Mouse (Mus musculus) monocyte, adult 59 days (primary cell): Measurements from ENCODE around the gene Odf4. TPM values are rescaled to one million over a fixed set of nuclear protein-coding genes. Genes with fewer than 3 reads are reported as not detected.

Source experiments
- total RNA-seq, 2 experiments: library from RNA; stranded (reverse); gene quantifications; one replicate each; pipeline ENCODE4 v1.2.4; 2023

Gene Odf4
- not detected for total RNA-seq

DNA sequence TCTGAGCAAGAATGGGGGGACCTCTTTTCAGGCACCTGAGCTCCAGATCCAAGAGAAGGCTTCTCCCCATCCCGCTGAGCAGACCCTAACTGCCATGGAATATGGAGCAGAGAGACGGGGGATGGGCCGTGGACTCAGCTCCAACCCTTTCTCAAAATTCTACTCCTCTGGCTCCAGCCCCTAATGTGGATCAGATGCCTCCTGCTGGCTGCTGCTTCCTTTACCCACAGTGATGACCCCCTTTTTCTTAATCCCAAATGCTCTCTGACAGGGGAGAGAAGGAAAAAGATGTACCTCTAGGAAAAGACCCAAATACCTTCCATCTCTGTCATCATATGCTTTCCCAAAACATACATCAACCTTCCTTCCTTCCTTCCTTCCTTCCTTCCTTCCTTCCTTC is at the start of gene Odf4:
Gene Odf4, minus strand, starts transcription at position 101 of the 400 bp plus-strand sequence.

GRCm38 (mm10) chr11:68975085-68975484 is 48.2 kb upstream of the Odf4 start, which contains the start of gene Rangrf:
Gene Rangrf, minus strand, starts transcription at chr11:68975185.

GRCm38 (mm10) chr11:68967337-68968282 is 40.7 kb upstream of the Odf4 start, which contains the start of gene Slc25a35:
Gene Slc25a35, plus strand, starts transcription at chr11:68968131.

GRCm38 (mm10) chr11:68957308-68957707 is 30.4 kb upstream of the Odf4 start, which contains the start of gene Arhgef15:
Gene Arhgef15, minus strand, starts transcription at chr11:68957480.

GRCm38 (mm10) chr11:68901351-68902046 is 25.4 kb downstream of the Odf4 start, which contains the start of gene Rpl26:
Gene Rpl26, plus strand, starts transcription at chr11:68901583.

DNA sequence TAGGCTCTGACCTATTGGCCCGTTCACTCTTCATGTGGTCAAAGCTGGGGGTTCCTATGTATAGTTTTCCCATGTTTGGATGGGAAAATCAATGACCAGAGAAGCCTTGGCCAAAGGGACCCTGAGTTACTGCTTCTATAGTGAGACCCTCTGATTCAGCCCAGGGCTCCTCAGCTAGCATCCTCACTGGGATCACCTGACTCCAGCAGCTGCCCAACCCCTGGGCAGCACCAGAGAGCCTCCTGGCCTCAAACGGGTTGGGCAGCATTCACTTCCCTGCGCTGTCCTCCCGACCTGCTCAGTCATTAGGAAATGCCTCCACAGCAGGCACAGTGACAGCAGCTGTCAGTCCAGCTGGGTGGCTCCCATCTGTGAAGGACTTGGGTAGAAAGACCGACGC is 38.6 kb downstream of the Odf4 start, which contains the start of gene Rnf222:
Gene Rnf222, plus strand, starts transcription at position 301 of the 400 bp plus-strand sequence.

Other genes starting within 250 kb of the Odf4 start
- gene Myh10, start 235.5 kb downstream of the Odf4 start, total RNA-seq = 1 to 10 TPM; 1.3 to 1.9 TPM
- 100 to 1,000 TPM; 151 to 155 TPM for gene Ndel1, start 55.2 kb downstream of the Odf4 start, total RNA-seq
- not detected for gene Rnf222, start 38.5 kb downstream of the Odf4 start, total RNA-seq
- 1,000 to 10,000 TPM; 1,720 to 1,823 TPM for gene Rpl26, start 25.5 kb downstream of the Odf4 start, total RNA-seq
- gene Arhgef15, start 30.4 kb upstream of the Odf4 start, total RNA-seq = not detected
- gene Slc25a35, start 41.0 kb upstream of the Odf4 start, total RNA-seq = 1 to 10 TPM; 2.6 to 3.1 TPM
- gene Rangrf, start 48.1 kb upstream of the Odf4 start, total RNA-seq = 1 to 10 TPM; 2.0 to 5.2 TPM
- gene Pfas, start 81.4 kb upstream of the Odf4 start, total RNA-seq = 1 to 10 TPM; 7.9 to 8.6 TPM
- gene Ctc1, start 88.8 kb upstream of the Odf4 start, total RNA-seq = 10 to 100 TPM; 27.8 to 30.5 TPM
- gene Aurkb, start 118.6 kb upstream of the Odf4 start, total RNA-seq = 10 to 100 TPM; 12.5 to 13.0 TPM
- 10 to 100 TPM; 43.4 to 46.4 TPM for gene Borcs6, start 132.6 kb upstream of the Odf4 start, total RNA-seq
- 1 to 10 TPM; 3.9 to 6.5 TPM for gene Tmem107, start 143.7 kb upstream of the Odf4 start, total RNA-seq
- 100 to 1,000 TPM; 151 to 170 TPM for gene Vamp2, start 161.4 kb upstream of the Odf4 start, total RNA-seq
- gene Per1, start 168.1 kb upstream of the Odf4 start, total RNA-seq = 100 to 1,000 TPM; 499 to 544 TPM
- gene Hes7, start 193.3 kb upstream of the Odf4 start, total RNA-seq = under 1 TPM in 1 of 2 experiments, not detected in 1; 0.45 TPM
- under 1 TPM; 0.31 to 0.55 TPM for gene 9130213A22Rik, start 195.5 kb upstream of the Odf4 start, total RNA-seq
- gene Aloxe3, start 198.8 kb upstream of the Odf4 start, total RNA-seq = under 1 TPM; 0.50 to 0.85 TPM
- gene Alox12b, start 229.9 kb upstream of the Odf4 start, total RNA-seq = not detected